Mouse (Mus musculus) right cerebral cortex, adult 2 months (tissue): ENCODE data around the gene Eif5.
"Not testable (repeated sequence)": the region's sequence is repeated elsewhere in the genome, so short reads cannot be mapped to it uniquely, and the experiment has no call there.

Experiments used
- DNase-seq, 2 experiments: peaks; one replicate each; pipeline ENCODE4 v3.0.0; 2021 to 2022; ENCODE audit warnings: low spot score in 2 of 2

Eif5 gene

DNA sequence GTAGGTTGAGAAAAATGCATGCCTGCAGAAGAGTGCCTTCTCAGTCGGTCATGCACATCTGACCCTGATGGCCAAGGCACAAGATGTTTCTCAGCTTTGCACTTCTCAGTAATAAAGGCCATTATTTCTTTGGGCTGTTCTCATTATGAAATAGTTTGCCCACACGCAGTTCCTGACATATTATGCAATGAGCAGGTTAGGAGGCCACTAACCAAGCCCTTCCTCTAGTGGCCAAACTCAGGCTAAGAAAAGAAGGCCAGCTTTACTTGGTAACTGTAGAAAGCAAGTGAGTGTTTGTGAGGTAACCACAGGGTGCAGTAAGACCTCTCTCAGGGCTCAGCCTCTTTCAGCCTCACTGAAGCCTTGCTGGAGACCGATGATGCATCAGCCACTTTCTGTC, 12.9 kb upstream of the Eif5 start:
- no peak for DNase-seq

DNA sequence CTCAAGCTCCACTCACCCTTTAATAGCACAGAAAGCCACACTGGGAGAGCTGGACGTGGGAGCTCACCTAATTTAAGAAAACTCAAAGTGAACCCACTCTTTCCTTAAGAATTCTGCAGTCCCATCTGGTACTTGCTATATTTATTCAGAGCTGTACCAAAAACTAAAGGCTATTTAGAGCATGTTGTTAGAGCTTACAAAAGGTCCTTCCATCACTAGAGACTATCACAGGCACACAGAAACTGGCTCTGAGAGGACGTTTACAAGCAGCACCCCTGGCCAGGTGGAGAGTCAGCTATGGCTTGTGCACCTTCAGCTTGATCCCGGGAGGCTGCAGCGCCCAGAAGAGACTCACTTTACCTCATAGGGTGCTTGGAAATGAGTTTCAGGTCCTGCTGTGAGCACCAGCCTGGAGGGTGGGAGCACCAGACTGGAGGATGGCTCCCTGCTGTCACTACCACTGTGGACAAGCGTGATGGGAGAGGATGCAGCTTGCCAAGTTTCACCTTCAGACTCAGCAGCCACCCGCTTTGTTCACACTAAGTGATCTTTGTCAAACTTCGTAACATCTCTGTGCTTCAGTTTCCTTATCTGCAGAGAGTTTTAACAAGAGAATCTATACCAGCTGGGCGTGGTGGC, 10.1 kb upstream of the Eif5 start:
- DNase-seq = peak; percentile 64 to 76

DNA sequence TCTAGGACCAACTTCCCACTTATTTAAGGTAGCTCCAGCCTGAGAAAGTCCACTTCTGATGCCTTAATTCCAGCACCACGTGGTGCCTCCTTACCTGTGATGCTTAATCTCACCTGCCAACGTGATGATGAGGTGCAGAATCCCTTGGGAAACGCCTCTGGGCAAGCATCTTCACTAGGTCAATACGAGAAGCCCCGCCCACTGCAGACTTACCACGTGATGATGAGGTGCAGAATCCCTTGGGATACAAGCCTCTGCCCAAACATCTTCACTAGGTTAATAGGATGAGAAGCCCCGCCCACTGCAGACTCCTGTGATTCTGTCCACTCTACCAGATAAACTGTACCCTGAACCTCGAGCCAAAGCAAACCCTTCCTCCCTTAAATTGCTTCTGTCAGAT, 8.6 kb upstream of the Eif5 start:
- DNase-seq = no peak

DNA sequence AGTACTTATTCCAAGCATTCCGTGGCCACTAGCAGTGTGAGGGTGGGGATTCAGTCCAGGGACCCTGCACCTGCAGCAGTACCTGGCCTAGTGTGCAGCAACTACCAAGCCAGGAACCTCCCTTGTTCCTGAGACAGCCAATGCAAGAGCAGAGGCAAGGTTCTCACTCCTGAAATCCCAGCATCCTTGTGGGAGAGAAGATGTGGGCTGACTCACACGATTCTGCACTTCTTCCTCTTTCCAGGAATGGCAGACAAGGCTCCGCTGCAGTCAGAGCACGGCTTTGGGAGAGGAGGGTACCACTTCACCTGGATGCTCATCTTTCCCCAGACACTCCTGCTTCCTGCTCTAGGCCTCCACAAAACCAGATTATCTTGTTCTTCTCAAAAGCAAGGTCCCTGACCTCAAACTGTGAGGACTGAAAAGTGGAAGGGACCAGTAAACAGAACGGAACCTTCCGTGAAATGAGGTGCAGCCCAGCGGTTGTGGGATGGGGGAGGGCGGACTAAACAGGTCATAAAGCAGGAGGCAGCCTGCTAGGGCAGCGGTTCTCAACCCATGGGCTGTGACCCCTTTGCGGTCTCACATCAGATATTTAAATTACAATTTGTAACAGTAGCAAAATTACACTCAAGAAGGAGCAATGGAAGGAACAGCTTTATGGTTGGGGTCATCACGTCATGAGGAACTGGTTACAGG, 4.6 kb upstream of the Eif5 start:
- DNase-seq = peak; percentile 37 to 52

- DNase-seq = no peak
Observed at GRCm38 (mm10) chr12:111535281-111535680, 2.5 kb upstream of the Eif5 start.

DNA sequence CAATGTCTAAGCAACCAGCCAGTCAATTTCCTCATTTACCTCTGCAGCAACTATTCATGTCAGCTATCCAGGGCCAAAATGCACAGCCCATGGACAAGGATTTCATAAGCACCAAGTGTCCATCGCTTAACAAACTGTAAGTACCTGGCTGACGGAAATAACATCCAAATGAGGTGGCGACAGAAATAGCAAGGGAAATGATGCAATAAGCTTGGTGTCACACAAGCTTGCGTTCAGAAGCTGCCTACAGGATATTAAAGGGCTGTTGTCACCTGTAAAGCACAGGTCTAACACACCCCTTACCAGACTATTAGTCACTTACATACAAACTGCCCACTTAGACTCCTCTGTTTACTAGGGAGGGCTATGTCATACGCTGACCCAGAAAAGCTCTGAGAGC, 2.1 kb upstream of the Eif5 start:
- DNase-seq = no peak

GRCm38 (mm10) chr12:111536746-111537145, 1.1 kb upstream of the Eif5 start:
- DNase-seq = no peak

DNA sequence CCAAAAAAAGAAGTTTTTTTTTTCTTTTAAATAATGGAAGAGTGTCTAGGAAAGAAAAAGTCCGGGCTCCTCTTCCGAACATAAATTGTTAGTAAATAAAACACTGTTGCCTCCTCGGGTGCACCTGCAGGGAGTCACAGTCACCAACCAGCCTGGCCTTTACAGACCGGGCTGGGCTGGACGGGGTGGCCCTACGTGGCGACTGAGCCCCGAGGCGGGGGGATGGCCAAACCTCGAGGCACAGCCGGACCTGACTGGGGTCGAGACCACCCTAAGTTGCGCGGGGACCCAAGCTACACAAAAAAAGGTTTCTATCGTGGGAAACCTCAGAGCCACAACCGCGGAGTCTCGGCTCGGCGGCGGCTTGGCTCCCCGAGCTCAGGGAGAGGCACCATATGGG, 475 bp upstream of the Eif5 start:
- peak in 1 of 2 experiments; percentile 43 for DNase-seq

- DNase-seq = peak; percentile 62 to 72
Observed at GRCm38 (mm10) chr12:111538292-111539040, 650 bp downstream of the Eif5 start.

DNA sequence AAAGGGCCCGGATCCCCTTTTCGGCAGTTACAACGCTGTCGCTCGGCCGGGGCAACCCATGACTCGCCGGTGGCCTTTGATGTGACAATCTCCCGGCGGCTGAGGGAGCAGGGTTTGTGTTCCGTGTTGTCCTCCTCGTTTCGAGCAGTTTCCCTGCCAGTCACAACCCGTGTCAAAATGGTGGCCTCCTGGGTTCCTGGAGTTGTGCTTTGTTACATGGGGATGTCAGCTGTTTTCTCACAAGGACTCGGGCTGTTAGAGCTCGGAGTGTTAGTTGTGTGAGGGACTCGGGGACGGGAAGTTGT, 1.2 kb downstream of the Eif5 start:
- no peak for DNase-seq

GRCm38 (mm10) chr12:111547070-111547469, 9.3 kb downstream of the Eif5 start:
- DNase-seq = no peak

DNA sequence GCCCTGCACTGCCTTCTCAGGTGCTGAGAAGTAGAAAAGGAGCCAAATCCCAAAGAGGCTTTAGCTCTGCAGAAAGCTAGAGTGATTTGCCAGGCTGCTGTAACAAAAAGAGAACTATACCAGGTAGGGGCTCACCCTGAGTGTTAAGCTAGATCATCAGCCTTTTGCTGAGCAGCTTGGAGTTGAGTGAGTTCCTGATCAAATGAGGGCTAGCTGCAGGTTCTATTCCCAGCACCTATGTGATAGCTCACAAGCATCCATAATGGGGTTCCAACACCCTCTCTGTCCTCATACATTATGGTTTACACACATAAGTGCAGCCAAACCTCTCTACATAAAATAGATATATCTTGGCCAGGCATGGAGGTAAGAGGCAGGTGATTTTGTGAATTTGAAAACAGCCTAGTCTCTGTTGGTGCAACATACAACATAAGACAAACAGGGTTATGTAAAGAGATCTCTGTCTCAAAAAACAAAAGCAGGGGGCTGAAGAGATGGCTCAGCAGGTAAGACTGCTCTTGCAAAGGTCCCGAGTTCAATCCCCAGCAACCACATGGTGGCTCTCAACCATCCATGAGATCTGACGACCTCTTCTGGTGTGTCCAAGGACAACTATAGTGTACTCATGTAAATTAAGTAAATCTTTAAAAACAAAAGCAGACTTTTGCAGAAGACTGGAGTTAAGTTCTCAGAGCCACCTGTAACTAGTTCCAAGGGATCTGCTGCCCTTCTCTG, 10.9 kb downstream of the Eif5 start:
- no peak for DNase-seq

GRCm38 (mm10) chr12:111550679-111551078, 12.9 kb downstream of the Eif5 start:
- DNase-seq = no peak

DNA sequence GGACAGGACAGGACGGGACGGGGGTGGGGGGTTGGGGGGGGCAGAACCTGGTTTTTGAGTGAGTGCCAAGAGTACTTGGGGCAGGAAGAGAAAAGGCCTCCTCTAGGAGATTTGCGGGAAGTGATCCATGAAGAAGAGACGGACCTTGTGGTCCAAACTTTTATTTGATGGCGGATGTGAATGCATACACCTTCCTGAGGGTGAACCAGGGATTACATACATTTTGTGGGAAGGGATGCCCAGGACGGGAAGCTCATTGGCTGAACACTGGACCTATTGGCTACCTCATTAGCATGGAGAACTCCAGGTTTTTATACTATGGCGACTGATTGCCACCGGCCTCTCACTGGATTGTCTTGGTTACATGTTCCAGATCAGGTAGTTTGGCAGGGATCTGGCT, 14.5 kb downstream of the Eif5 start:
- DNase-seq = no peak

- no peak for DNase-seq
Observed at GRCm38 (mm10) chr12:111555357-111555756, 17.5 kb downstream of the Eif5 start.

GRCm38 (mm10) chr12:111555893-111556292, 18.1 kb downstream of the Eif5 start:
- DNase-seq = not testable (repeated sequence)

DNA sequence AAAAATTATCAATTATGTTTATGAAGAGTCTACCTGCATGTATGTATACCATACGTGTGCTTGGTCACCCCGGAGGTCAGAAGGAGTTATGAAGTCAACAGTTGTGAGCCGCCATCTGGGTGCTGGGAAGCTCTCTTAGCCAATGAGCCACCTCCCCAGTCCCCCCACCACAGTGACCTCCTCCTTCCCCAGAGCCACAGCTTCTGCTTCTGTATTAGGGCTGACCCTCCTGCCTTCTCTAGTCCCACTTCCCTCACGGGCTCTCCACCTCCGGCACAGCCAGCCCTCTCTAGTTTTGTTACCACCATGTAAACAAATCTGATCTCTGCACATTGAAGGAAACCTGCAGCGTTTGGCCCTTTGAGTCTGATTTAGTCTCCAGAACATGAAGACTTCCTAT, 19.7 kb downstream of the Eif5 start:
- no peak for DNase-seq

- no peak for DNase-seq
Observed at GRCm38 (mm10) chr12:111558655-111559054, 20.8 kb downstream of the Eif5 start.

DNA sequence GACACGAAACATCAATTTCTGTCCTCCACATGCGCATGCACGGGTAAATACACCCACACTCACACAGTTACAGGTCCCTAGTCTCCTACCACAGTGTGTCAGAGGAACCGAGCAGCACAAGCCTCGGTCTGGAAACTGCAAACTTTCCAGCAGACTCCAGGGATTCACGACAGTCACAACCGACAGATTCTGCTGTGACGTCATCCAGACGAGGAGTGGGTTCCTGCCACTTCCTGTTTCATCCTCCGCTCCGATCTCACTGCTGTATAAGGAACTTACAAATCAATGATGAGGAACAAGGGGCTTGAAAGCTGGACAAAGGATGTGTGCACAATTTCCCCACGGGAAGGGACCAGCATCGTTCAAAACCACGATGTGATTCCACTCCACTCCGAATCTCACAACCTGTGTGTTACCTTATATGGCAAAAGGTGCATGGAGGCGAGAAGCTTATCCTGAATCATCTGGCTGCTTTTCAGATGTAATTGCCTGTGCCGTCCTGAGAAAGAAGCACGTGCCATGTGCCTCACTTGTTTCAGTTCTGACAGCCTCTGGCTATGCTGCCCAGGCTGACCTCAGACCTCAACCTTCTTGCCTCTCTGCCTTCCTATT, 21.9 kb downstream of the Eif5 start:
- DNase-seq = peak; percentile 67 to 76

- DNase-seq = no peak
Observed at GRCm38 (mm10) chr12:111560286-111560685, 22.5 kb downstream of the Eif5 start.

- DNase-seq = no peak
Observed at GRCm38 (mm10) chr12:111562276-111562814, 24.5 kb downstream of the Eif5 start.
